Mouse (Mus musculus) lung, embryonic 14.5 days (tissue): ENCODE data around the gene Gna14. TPM values are rescaled to one million over a fixed set of nuclear protein-coding genes. Genes with fewer than 3 reads are reported as not detected.

Experiments used
- ATAC-seq: fragments of 200-750 bp; cut with Nextera tagmentation; 2 replicates; pipeline ENCODE4 v1.8.0; 2017; ENCODE audit warnings: mild to moderate bottlenecking, moderate TSS enrichment, moderate library complexity; ENCODE audit not compliant: insufficient read depth
- DNase-seq: peaks from one replicate; pipeline ENCODE4 v3.0.0-alpha.2; 2015
- H3K27ac ChIP-seq: fragments of 300-500 bp; sonication (generic); 2 replicates; pipeline ENCODE4 v1.5.1; 2014; ENCODE audit warnings: low read depth, mild to moderate bottlenecking, moderate library complexity
- H3K27me3 ChIP-seq: fragments of 300-500 bp; sonication (generic); 2 replicates; pipeline ENCODE4 v1.6.1; 2014; ENCODE audit warnings: low read length, control low read depth; ENCODE audit not compliant: insufficient read depth
- H3K36me3 ChIP-seq: fragments of 300-500 bp; sonication (generic); 2 replicates; pipeline ENCODE4 v1.6.1; 2014; ENCODE audit warnings: control low read depth; ENCODE audit not compliant: insufficient read depth
- H3K4me1 ChIP-seq: fragments of 300-500 bp; sonication (generic); 2 replicates; pipeline ENCODE4 v1.6.1; 2014; ENCODE audit warnings: antibody characterized with exemption, control low read depth; ENCODE audit not compliant: insufficient read depth
- H3K4me2 ChIP-seq: fragments of 300-500 bp; sonication (generic); 2 replicates; pipeline ENCODE4 v1.6.1; 2014; ENCODE audit warnings: mild to moderate bottlenecking
- H3K4me3 ChIP-seq: fragments of 300-500 bp; sonication (generic); 2 replicates; pipeline ENCODE4 v1.5.1; 2014; ENCODE audit warnings: low read depth, low read length
- H3K9ac ChIP-seq: fragments of 300-500 bp; sonication (generic); 2 replicates; pipeline ENCODE4 v1.6.1; 2014
- H3K9me3 ChIP-seq: fragments of 300-500 bp; sonication (generic); 2 replicates; pipeline ENCODE4 v1.6.1; 2016; ENCODE audit warnings: low read depth, low read length, control low read depth
- CTCF ChIP-seq: IDR thresholded peaks from 2 replicates; pipeline ENCODE4 v1.5.1; 2016; ENCODE audit warnings: antibody characterized with exemption, low read depth
- whole genome bisulfite sequencing: fragments of 180-500 bp; shearing (Covaris S2); extraction: QIAGEN DNeasy Blood & Tissue Kit; methylation state at CpG from one replicate; pipeline ENCODE4 v1.1.7; 2014; 5-methylcytosine and 5-hydroxymethylcytosine counted together
- polyA plus RNA-seq: library from polyadenylated mRNA; unstranded; fragments of >200 nt; fragmentation: Nextera tagmentation; extraction: Ambion mirVana; gene quantifications from 2 replicates; pipeline ENCODE4 v1.2.1, GENCODE M21; 2014

Gna14 gene
- polyA plus RNA-seq, 1 experiment from 2014 or later, result 13.4 TPM

DNA sequence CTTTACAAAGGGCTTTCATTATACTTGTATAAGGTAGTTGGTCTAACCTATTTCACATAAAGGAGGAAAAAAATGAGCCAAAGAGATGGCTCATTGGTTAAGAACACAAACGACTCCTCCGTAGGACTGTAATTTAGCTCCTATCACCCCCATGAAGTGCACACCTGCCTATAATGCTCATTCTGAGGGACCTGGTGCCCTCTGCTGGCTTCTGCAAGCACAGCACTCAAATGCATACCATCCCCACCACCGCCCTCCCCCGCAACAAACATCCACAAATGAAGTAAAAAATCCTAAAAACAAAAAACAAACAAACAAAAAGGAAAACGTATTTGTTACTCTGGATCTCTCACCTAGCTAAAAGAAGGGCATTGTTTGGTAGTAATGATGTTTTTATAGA lies 122.4 kb downstream of the Gna14 start:
- Histone ChIP-seq H3K4me1 (no peaks in the 10 kb centered on the region), H3K4me2 (no peak overlapping the region), H3K9ac (no peak overlapping the region), H3K36me3 (no peaks in the 10 kb centered on the region), H3K27ac (no peak overlapping the region), H3K4me3 (no peak overlapping the region), H3K27me3 (no peaks in the 10 kb centered on the region), H3K9me3 (no peaks in the 10 kb centered on the region)
- TF ChIP-seq CTCF, result peak; percentile 65
- DNase-seq, result peak; percentile 53
- ATAC-seq, result no peak
- 79% methylated on average over 5 of the region's 5 CpGs for WGBS

DNA sequence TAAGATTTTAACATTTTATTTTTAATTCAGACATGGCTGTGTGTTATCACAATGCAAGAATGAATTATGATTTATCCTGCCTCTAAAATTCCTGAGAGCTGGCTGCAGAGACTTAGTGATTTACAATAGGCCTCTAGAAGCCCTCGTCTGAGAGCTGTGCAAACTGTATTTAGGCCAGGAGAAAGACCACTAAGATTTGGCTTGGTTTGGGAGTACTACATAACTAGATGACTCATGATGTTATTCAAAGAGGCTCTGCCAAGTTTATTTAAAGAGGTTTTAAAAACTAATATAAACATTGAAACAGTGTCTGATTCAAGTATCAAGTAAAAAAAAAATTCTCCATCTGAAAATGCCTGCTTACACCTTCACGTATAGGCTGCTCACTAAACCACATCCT lies 123.0 kb downstream of the Gna14 start:
- H3K4me3 ChIP-seq, result no peak overlapping the region
- DNase-seq, result peak; percentile 54
- no peak overlapping the region for H3K9ac ChIP-seq
- no peak overlapping the region for H3K4me2 ChIP-seq
- WGBS, result 25% methylated on average over 2 of the region's 2 CpGs
- no peaks in the 10 kb centered on the region for H3K36me3 ChIP-seq
- H3K27me3 ChIP-seq, result no peaks in the 10 kb centered on the region
- H3K9me3 ChIP-seq, result no peaks in the 10 kb centered on the region
- no peak overlapping the region for H3K27ac ChIP-seq
- H3K4me1 ChIP-seq, result no peaks in the 10 kb centered on the region
- ATAC-seq, result 0 out of 2 replicates have a peak, but pooled peaks have one; percentile 47
- no peak for TF ChIP-seq CTCF

DNA sequence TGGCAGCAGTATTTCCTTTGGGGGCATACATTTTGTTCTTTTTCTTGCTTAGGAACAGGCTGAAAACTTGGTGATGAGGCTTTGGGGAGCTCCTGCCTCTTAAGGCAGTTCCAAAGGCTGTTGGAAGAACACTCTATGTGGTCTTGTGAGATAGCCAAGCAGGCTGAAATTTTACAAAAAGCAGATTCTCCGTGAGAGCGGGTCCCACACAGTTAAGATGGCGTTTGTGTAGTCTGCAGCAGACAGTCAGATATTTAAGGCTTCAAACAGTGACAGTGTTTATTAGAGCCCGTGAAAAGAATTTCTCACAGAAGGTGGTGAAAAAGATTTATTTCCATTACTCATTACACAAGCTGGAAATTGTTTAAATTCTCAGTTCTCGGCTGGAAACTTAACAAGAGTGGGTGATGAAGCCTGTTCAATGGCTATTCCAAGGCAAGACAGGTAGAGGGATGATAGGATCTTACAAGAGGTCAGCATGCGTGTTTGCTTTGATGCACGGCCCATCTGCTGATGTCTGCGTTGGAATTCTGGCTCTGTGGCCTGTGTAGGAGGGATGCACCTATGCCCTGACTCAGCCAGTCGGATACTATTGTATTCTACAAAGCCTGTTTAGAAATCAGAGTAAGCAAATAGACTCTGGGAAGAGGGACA lies 123.8 kb downstream of the Gna14 start:
- DNase-seq, result no peak
- TF ChIP-seq CTCF, result no peak
- WGBS, result 44% methylated on average over 9 of the region's 9 CpGs
- H3K27me3 ChIP-seq, result no peaks in the 10 kb centered on the region
- no peak overlapping the region for H3K9ac ChIP-seq
- ATAC-seq, result no peak
- no peak overlapping the region for H3K27ac ChIP-seq
- H3K9me3 ChIP-seq, result no peaks in the 10 kb centered on the region
- H3K4me2 ChIP-seq, result no peak overlapping the region
- no peaks in the 10 kb centered on the region for H3K36me3 ChIP-seq
- no peak overlapping the region for H3K4me3 ChIP-seq
- H3K4me1 ChIP-seq, result no peaks in the 10 kb centered on the region

DNA sequence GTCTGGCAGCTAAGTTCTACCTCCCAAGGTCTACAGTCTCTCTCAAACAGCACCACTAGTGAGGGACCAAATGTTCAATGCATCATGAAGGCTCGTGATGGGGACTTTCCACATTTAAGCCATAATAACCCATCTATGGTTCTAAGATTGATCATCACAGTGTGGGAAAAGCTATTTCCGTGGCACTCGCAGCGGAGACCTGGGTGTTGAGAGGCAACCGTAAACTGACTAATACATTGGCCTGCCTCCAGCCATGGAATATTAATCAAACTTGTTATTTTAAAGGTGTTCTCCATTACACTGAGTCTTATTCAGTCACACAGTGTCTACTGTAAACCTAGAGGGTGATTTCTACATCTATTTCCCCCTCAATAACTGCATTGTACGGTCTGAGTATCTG lies 127.1 kb downstream of the Gna14 start:
- no peak overlapping the region for H3K9ac ChIP-seq
- H3K4me2 ChIP-seq, result no peak overlapping the region
- no peak for TF ChIP-seq CTCF
- WGBS, result 76% methylated on average over 6 of the region's 6 CpGs
- ATAC-seq (no peak), DNase-seq (no peak)
- H3K4me3 ChIP-seq, result no peak overlapping the region
- H3K36me3 ChIP-seq, result no peaks in the 10 kb centered on the region
- no peaks in the 10 kb centered on the region for H3K27me3 ChIP-seq
- H3K27ac ChIP-seq, result no peak overlapping the region
- H3K4me1 ChIP-seq, result no peaks in the 10 kb centered on the region
- no peaks in the 10 kb centered on the region for H3K9me3 ChIP-seq

DNA sequence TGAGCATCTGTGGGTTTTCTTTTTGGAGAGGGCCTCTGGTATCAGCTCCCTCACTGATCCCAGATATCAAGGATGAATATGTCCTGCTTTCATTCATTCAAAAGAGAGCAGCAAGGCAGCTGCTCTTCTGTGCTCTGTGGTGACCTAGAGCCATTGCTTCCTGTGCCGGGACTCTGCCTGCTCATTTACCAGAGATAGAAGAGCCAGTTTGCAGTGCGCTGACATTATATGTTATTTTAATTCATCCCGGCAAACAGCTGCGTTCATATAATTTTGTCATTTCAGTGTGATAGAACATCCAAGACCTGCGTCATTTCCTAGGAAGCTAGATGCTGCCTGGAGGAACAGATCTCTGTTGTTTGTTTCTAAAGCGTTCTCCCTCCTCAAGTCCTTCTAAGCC lies 141.2 kb downstream of the Gna14 start:
- no peaks in the 10 kb centered on the region for H3K27me3 ChIP-seq
- no peak for TF ChIP-seq CTCF
- H3K4me1 ChIP-seq, result no peaks in the 10 kb centered on the region; the same call in 1 of the 2 replicates
- no peak overlapping the region for H3K4me2 ChIP-seq
- WGBS, result 44% methylated on average over 6 of the region's 6 CpGs
- DNase-seq (peak; percentile 35), ATAC-seq (no peak)
- H3K27ac ChIP-seq, result no peak overlapping the region; the same call in 1 of the 2 replicates
- no peaks in the 10 kb centered on the region for H3K9me3 ChIP-seq
- no peaks in the 10 kb centered on the region for H3K36me3 ChIP-seq
- H3K9ac ChIP-seq, result no peak overlapping the region
- no peak overlapping the region for H3K4me3 ChIP-seq

DNA sequence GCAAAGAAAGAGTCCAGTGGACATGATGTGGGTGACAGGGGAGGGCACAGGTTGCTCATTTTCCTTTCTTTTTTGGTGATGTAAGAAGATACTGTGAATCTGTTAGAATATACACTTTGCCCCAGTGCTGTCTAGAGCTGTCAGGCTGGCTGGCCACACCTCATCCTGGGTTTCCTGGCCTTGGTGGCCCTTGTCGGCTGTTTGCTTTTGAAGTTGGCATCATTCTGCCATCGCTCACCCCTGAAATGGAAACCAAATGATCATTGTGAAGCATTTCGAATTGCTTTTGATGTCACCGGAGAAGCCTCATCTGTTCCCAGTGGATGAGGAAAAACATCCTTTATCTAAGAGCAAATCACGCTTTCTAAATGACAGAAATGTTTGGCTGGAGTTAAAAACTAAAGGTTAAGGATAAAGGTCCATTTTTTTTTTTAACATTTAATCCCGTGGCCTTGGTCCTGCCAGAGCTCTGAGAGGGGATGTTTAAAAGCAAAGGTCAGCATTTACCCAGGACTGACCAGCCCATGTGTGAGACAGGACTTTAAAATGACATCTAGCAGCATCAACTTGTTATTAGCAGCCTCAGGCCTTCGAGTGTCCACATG lies 144.2 kb downstream of the Gna14 start:
- H3K36me3 ChIP-seq, result no peaks in the 10 kb centered on the region
- H3K4me1 ChIP-seq, result peaks cover 3% of the 10 kb centered on the region; the same call in 1 of the 2 replicates
- ATAC-seq (no peak), DNase-seq (no peak)
- TF ChIP-seq CTCF, result no peak
- no peaks in the 10 kb centered on the region for H3K27me3 ChIP-seq
- no peaks in the 10 kb centered on the region for H3K9me3 ChIP-seq
- H3K4me2 ChIP-seq, result no peak overlapping the region
- no peak overlapping the region for H3K27ac ChIP-seq
- WGBS, result 38% methylated on average over 7 of the region's 7 CpGs
- no peak overlapping the region for H3K4me3 ChIP-seq
- H3K9ac ChIP-seq, result no peak overlapping the region

DNA sequence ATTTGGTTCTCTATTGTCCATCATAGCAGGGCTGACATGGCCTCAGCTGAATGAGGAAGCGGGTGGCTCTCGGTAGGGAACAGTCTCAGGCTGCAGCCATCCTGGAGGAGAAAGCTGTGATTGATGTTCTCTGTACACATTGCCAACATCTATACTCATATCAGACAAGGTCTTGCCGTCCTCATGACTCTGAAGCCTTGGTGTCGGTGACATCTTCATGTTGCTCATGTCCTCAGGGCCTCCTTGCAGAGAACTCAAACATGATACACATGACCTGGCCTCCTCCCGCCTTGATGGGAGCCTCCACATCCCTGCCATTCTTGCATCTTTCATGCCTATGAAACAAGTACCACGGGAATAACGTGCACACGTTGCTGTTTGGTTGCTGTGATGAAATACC lies 144.9 kb downstream of the Gna14 start:
- WGBS, result 68% methylated on average over 8 of the region's 8 CpGs
- Histone ChIP-seq H3K27ac (no peak overlapping the region), H3K4me3 (no peak overlapping the region), H3K27me3 (no peaks in the 10 kb centered on the region), H3K9ac (no peak overlapping the region), H3K4me1 (peaks cover 3% of the 10 kb centered on the region; the same call in 1 of the 2 replicates), H3K9me3 (no peaks in the 10 kb centered on the region), H3K4me2 (no peak overlapping the region), H3K36me3 (no peaks in the 10 kb centered on the region)
- no peak for ATAC-seq
- TF ChIP-seq CTCF, result no peak
- DNase-seq, result no peak
